Mouse (Mus musculus): ENCODE results near the gene Pld2.

- no peak for TF ChIP-seq CTCF (IDR thresholded peaks at IDR 0.05; ENCODE audit: low read depth)
- TF ChIP-seq EP300 (IDR thresholded peaks at IDR 0.05; ENCODE audit: low read depth): no peak
These were observed 26.3 kb upstream of the Pld2 start for GRCm38 (mm10) chr11:70513520-70513919.

Data from heart, postnatal 0 days (tissue).